Mouse (Mus musculus): ENCODE results near the gene 1700019N19Rik.

Gene 1700019N19Rik

DNA sequence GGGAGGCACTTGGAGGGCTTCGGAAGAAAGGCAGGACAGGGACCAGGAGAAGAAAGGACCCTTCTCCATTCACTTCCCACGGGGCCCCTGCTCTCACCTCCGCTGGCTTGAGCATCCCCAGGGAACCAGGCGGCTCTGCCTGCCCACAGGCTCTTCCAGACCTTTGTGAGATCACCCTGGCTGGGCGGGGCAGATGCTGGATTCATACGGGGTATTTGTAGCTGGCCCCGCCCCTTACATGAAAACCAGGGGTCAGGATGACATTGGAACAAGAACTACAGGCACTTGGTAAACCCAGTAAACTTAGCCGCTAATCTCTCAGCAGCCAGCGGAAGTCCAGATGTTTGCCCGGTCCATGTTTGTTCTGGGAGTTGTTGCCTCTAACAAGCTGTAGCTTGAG lies at the start of gene 1700019N19Rik:
Gene 1700019N19Rik (minus strand): TSS at position 178 of the 400 bp plus-strand sequence.
- DNase-seq (ENCODE audit: low spot score): no peak

DNA sequence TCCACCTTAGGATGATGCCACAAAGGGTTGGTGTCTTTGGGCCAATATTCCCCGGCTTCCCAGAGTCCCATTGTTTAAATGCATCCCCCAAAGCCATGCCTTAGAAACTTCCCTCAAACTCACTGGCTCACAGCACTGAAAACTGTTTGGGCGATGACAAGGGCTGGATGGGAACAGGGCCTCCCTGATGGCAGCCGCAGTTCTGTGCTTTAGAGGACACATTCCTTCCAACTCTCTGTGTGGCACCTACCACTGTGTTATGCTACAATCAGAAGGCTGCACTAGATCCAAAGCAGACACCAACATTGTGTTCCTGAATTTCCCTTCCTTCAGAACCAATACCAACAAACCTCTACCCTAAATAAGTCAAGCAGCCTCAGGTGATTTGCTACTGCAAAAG lies 49.3 kb upstream of the 1700019N19Rik start:
- DNase-seq (ENCODE audit: low spot score): no peak

DNA sequence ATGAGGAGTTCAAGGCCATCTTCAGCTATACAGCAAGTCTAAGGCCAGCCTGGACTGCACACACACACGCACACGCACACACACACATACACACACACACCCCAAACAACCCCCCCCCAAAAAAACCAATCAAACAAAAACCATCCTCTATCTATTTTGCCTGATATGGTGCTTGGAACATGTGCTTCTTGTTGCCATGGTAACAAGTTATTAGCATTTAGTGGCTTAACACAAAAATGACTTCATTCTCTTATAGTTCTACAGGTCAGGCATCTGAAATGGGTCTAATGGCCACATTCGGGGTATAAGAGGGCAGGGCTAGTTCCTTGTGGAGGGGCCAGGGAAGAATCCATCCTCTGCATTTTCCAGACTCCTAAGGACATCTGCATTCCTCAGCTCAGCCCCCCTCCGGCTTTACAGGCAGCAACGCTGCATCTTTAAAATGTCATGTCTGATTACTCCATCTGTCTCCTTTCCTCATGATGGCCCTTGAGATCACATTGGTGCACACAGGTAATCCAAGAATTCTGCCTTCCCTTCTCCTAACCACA lies 46.5 kb upstream of the 1700019N19Rik start:
- no peak for DNase-seq (ENCODE audit: low spot score)

DNA sequence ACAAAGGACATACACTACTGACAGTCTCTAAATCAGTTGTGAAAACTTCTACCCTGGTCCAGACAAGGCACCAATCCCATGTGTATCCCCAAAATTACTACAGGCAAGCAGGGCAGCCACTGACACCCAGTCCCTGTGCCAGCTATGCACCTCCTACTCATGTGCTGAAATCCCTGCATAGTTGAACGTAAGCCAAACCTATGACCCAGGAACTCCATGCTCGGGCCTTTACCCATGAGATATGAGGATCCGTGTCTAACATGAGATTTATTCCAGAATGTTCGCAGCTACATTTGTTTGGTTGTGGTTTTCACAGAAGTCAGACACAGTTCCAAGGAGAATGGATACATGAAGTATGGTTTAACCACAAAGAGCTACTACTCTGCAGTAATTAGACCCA lies 45.5 kb upstream of the 1700019N19Rik start:
- DNase-seq (ENCODE audit: low spot score): no peak

DNA sequence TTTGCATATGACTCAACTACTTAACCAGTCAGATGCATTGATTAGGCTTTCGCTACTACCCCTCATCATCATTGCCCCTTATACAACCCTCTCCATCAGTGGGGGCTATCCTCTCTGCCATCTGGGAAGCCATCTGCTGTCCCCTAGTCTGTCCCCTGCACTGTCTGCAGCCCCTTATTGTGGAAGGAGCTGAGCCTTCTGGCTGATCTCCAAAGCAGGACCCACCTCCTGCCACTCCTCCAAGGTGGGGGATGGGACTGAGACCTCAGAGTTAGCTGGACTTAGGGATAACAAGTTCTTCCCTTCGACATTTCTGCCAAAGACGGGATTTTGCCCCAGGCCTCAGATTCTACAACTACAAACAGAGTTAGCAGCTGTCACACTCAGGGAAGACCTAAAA lies 45.1 kb upstream of the 1700019N19Rik start:
- no peak for DNase-seq (ENCODE audit: low spot score)

DNA sequence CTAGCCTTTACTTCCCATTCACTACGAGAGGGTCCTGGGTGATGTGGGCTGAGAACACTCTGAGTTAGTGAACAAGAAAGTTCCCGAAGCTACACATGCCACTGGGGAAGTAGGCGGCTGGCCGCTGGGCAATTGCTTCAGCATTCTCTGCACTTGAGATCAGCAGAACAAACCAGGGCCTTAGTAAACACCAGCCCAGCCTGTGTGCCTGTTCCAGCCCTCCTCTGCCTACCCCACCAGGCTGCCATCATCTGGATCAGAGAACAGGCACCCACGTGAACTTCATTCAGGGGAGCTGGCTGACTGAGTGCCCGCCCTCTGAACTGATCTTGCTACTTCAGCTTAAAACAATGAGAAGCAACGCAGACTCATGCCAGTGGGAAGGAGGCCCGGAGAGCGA lies 44.4 kb upstream of the 1700019N19Rik start:
- DNase-seq (ENCODE audit: low spot score): no peak

DNA sequence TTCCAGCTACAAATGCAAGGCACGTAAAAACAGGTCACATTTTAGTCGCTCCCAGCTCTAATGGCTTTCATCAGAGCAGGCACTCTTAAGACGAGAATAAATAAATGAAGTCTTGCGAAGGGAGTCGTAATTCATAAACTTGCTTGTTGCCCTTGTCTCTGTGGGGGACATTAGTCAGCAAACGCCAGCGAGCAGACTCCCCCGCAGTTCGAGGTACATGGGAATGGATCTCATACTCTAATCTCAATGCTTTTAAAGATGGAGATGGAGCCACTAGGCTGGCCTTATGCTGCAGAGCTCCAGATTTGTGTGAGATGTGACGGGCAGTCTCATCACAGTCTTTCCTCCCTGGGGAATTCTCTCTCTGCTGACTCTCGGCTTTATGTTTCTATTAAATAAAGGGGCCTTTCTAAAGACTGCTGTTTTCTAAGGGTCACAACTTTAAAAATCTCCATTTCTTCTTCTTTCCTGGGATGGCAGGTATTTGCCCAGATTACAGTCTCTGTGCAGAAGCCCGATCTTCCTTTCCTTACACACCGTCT lies 39.4 kb upstream of the 1700019N19Rik start:
- DNase-seq (ENCODE audit: low spot score): no peak

DNA sequence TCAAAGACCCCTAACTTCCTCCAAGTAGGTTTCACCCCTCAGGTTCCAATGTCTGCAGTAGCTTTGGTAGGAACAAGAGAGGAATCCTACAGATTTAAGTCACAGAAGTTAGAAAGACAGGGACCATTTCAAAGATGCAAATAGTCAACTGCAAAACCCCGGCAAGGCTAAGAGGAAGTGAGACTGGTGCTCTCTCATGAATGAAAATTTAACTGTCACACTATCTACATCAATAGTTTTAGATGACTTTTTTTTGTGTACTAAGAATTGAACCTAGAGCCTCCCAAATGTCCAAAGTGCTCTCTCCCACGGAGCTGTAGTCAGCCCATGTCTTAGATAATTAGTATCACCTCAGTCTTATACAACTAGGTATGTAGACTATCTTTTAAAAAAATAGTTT lies 38.7 kb upstream of the 1700019N19Rik start:
- DNase-seq (ENCODE audit: low spot score): no peak

DNA sequence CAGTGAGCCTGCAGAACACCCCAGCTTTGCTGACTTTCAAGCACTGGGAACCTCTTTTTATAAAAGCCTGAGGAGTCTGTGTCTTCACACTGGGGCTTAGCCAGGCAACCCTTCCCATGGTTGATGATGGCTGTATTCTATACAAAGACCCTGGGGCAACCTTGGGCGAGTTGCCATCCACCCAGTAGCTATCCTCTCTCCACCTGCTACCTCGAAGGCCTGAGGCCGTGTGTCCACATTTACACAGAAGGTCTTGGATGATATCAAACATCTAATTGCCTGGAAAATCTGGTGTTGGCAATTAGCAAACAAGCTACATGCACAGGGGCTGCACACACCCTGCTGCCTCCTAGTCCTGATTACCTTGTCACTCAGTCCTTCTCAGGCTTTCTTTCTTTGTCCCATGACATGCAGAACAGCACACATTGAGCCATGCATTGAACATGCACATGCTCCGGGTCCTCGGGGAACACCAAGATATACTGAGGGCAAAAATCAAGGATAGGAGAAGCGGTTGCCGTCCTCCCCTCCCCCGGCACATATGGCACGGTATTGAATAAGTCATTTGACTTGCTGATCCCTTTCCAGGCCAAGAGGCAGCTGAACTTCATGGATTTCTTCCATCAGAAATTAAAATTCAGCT lies 37.1 kb upstream of the 1700019N19Rik start:
- DNase-seq (ENCODE audit: low spot score): no peak

DNA sequence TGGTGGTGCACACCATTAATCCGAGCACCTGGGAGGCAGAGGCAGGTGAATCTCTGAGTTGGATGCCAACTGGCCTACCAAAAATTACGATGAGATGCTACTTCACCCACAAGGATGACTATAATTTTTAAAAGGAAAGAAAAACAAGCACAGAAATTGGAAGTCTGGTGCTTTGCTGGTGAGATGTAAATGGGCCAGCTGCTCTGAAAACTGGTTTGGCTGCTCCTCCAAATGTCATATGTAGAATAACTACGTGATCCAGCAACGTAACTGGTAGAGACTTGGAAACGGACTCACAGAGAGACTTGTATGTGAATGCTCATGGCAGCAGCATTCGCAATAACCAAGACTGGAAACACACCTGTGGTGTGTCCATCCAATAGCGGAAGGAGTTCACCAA lies 35.9 kb upstream of the 1700019N19Rik start:
- DNase-seq (ENCODE audit: low spot score): no peak

DNA sequence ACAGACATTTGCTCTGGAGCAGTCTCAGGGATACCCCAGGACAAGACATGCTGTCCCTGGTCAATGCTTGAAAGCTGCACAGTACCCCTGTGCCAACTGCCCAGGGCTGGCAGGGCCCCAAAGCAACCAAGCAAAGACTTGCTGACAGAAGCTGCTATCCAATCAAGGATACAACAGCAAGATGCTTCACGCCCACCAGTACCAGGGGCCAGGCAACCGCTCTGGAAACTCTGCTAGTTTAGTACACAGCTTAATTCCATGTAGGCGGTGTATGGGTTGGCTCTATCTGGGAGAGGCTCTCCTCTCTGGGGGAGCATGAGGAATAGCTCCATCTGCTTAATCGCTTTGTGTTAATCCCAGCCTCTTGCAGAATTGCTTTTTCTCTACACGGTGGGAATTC lies 35.3 kb upstream of the 1700019N19Rik start:
- DNase-seq (ENCODE audit: low spot score): no peak

DNA sequence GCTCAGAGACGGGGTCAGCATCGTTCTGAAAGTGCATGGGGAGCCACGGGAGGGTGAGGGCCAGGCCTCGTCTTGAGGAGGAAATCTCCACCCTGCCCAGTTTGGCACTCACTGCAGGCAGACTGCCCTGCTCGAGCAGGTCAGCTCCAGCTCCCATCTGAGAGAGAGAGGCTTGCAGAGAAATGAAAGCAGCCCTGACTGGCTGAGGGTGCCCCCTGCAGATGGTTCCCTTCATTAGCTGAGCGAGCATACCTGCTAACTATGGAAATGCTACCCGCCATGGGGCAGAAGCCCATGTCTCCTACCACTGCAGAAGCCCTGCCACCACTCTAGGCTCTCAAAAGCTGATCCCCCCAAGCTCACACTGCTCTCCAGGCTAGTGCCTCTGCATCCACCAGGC lies 33.4 kb upstream of the 1700019N19Rik start:
- no peak for DNase-seq (ENCODE audit: low spot score)

DNA sequence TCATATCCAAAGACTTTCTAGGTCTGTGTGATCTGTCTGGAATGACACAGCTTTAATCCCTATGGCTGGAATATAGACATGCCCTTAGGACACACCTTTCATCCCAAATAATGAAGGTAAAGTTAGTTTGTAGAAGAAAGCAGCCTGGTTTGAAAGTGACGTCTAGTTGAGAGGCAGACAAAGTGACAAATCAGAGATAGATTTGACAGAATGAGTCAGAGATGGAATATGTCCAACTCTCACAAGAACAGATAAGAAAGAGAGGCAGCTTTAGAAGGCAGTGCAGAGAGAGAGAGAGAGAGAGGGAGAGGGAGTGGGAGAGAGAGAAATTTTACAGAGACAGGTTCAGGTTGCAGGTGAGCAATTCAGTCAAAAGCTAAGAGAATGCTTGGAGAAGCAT lies 30.1 kb upstream of the 1700019N19Rik start:
- DNase-seq (ENCODE audit: low spot score): no peak

DNA sequence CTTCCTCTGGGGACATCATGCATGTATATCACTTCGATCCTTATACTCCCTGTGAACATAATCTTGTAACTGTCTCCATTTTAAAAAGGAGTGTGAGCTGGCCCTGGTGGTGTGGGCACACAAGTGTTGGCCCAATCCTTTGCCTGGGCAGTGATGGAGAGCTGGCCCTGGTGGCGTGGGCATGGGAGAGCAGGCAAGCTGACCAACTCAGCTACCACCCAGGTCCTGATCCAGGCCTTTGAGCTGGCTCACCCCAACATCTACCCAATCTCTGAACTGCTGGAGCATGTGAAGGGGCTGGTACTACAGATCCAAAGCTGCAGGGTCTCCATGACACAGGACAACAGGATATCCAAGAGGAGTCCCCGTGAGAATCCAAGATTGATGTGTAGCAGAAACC lies 29.0 kb upstream of the 1700019N19Rik start:
- DNase-seq (ENCODE audit: low spot score): no peak

DNA sequence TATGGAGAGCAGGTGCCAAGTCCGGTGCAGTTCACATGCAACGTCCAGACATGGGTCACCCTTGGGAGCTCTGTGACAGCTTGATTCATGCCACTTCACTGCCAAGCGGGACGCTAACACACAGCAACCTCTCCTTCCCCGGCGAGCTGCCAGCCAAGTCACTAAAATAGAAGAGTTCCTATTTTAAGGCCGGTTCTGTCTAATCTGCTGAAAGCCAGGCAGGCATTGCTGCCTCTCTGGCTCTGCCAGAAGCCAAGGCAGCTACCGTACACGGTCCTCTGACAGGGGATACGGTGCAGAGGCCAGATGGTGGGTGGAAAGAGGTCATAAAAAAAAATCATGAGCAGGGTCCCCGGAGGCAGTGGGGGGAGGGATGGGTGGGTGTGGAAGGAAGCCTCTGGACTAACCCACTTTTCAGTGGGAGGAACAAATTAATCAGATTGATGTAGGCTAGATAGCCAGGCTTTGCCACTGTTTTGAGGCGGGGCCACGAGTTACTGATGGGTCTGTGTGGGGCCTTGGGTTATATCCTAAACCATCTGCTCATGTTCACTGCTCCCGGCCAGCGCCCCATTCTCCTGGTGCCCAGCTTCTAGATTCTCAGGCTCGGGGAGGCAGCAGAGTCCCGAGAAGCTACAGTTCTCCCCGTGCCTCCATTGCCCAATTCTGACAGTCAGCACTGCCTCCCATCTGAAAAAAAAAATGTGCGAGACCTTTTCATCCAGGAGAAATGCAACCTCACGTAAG lies 28.4 kb upstream of the 1700019N19Rik start:
- DNase-seq (ENCODE audit: low spot score): no peak

DNA sequence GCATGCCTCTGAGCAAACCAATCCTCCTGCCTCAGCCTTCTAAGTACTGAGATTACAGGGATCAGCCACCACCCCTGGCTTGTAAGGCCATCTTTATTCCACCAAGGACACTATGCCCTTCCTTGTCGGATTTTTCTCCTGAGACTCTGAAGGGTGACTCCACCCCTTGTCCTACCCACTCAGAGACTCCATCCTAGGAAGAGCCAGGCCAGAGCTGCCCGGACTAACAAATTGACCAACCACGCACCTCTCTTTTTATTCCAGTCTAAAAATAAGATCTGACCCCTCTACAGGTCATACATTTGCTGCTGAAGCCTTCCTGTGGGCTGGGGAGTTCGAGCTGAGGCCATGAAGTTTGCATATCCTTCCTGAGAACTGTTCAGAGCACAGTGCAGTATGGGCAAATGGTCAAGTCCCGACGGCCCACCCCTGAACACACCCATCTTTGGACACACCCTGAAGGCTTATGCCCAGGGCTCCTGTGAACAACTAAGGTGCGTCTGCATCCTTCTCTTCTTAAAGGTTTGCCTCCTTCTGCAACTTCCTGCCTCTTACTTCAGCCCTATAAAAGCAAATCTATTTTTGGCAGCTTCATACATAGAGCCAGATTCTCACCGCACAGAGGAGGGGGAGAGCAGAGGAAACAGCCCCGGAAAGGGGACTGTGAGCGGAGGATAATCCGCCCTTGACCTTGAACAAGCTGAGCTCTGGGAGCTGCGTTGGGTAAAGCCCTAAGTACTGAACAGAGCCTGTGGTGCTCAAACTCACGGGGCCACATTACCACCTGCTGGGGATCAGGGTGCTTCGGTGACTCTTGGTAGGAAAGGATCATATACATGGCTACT lies 24.5 kb upstream of the 1700019N19Rik start:
- no peak for DNase-seq (ENCODE audit: low spot score)

DNA sequence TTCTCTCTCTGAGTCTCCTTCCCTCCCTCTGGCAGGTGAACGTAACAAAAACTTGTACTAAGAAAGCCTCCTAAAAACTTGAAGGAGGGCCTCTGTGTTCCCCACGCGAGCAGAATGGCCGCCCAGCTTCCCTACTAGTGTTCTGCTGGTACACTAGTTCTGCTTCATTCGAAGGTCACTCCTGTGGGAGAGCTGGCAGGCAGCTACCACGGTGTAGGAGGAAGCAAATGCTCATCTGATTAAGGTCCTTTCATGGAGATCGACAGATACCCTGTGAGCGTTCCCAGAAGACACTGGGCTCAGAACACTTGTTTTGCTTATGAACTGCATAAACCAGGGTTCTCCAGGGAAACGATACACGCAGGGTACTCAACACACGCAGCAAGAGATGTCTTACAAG lies 23.1 kb upstream of the 1700019N19Rik start:
- DNase-seq (ENCODE audit: low spot score): no peak

DNA sequence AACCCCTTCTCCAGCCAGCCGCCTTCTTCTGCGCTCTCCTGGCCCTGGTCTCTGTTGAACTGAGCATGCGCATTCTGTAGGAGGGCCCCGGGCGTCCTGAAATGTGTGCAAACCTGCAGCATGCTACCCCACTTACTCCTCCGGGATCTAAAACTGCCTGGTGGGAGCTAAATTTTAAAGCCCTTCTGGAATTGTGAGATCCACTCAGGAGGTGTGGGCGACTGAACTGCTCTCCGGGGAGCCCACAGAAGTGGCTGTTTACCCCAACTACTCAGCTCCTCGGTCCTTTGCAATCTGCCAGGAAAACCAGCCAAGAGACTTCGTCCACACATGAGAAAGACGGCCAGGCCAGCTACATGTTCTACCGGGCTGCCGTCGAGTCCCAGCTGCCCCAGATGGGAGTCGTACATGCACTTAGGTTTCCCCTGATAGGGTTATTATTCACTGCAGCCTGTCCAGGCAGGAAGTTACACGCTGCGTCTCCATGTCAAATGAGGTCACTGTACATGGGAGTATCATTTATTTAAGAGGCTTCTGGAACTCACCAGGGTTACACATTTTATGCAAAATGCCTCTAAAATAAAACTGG lies 22.3 kb upstream of the 1700019N19Rik start:
- no peak for DNase-seq (ENCODE audit: low spot score)

DNA sequence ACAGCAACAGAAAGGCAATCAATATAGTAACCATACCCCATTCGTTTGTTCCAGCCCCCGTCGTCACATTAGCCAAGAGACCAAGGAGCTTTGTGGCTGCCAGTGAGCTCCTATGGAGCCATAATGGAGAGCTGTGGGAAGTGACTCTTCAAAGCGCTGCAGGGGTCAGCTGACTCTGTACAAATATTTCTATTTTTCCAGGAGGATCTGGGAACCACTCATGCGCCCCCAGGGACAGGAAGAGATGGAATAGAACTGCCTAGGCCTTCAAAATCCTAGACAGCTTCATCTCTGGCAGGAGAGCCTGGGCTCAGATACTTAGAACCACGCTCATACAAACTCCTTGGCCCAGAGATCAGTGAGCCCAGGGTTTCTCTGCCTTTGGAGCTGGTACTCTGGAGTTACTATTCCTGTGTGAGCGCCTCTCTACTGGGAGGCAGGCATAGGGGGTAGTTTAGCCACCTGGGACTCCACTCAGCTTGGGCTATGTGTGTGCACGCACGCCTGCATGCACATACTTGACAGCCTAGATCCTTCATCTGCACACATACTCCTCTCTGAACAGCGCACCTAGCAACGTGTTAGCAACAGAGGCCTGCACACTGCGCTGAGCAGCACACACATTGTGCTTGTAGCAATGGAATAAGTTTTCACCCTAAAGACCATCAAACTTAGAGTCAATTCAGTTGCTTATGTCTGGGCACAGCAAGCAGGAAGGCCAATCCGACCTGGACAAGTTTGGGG lies 21.1 kb upstream of the 1700019N19Rik start:
- no peak for DNase-seq (ENCODE audit: low spot score)

DNA sequence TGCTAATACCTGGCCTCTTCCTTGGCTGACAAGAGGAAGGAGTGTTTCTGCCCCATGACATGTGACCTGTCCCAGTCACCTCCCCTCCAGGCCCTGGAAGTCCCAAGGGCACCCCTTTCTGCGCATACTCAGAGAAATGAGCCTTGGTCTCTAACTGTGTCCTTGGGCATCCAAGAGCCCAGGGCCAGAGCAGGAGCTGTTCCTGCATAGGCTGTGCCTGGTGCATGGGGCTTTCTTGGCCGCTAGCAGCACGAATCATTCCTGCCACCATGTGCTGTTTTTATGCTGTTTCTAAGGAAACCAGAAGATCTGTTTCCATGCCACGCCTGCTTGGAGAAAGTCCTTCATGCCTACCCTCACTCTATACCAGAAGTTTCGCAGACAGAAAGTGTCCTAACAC lies 16.3 kb upstream of the 1700019N19Rik start:
- no peak for DNase-seq (ENCODE audit: low spot score)

DNA sequence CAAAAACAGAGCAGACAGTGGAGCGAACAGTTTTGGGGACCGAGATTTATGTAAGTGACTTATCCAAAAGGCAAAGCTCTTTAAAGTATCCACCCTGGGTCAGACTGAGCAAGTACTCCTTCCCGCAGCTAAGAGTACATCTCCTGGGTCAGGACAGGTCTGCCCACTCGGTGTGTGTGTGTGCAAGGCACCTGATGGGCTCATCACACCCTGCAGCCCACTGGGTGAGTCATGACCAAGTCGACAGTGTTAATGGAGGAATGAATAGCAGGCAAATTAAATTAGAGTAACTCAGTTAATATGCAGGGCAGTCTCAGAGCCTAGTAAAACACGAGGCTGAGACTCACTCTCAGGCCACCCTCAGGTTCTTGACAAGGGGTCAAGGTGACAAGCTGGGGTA lies 14.6 kb upstream of the 1700019N19Rik start:
- DNase-seq (ENCODE audit: low spot score): no peak

Data from urinary bladder, postnatal 10 days (tissue).